Mouse (Mus musculus): ENCODE measurements at regions not wholly inside any gene's neighbourhood (a gene's known extent, or its start where the extent isn't known, plus 50 kb on each side); places are given as distances from the start of the nearest gene placed in this dataset.

DNA sequence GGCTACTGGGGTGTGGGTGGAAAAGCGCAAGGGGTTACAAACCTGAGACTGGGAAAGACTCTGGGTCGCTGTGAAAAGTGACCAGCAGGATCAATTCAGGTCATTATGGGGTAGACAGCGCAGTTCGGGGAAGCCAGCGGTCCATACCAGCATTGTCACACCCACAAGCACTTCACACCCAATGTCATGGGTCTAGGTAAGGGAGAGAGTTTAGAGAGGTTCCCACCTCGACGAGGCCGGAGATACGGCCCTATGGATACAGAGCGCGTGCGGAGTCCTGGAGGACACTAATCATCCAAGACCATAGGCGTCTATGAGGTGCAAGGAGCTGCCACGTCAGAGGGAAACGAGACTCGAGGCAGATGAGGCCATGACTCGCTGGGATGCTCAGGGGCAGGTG lies 55.4 kb upstream of the Flt1 start:
- H3K4me1 ChIP-seq (ENCODE audit: insufficient read depth, low read length): peaks cover 12% of the 10 kb centered on the region
- H3K9me3 ChIP-seq (ENCODE audit: low read length): 0 out of 2 replicates have a peak, but pooled peaks cover 7% of the 10 kb centered on the region
- H3K27ac ChIP-seq (ENCODE audit: low read length): no peak overlapping the region
- H3K36me3 ChIP-seq (ENCODE audit: insufficient read depth, low read length): no peaks in the 10 kb centered on the region
- no peak for ATAC-seq (ENCODE audit: low FRiP score, low TSS enrichment)
- WGBS: 92% methylated on average over 17 of the region's 17 CpGs
- H3K4me2 ChIP-seq (replicated peaks; ENCODE audit: low read depth, low read length): no peak overlapping the region
- H3K9ac ChIP-seq (replicated peaks; ENCODE audit: low read length): no peak overlapping the region
- H3K27me3 ChIP-seq (ENCODE audit: insufficient read depth, low read length): no peaks in the 10 kb centered on the region
- H3K4me3 ChIP-seq (ENCODE audit: low read length): no peak overlapping the region

DNA sequence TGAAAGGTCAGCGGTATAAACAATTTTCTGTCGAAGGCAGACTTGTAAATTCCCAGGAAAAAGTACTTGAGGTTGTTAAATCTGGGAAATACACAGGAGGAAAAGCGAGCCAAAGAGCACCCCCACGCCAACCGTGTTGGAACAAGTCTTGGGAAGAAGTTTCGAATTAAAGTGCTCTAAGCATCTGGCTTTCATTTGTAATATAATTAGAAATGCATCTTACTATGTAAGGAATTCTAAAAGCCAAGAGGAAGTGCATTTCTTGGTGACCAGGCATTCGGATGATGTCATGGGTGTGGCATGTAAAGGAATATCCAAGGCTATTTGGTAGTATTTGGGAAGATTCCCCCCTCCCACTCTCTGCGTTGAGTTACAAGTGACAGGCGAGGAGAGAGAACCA lies 52.7 kb upstream of the Flt1 start:
- 78% methylated on average over 9 of the region's 9 CpGs for WGBS
- ATAC-seq (ENCODE audit: low FRiP score, low TSS enrichment): no peak
- Histone ChIP-seq H3K27me3 (ENCODE audit: insufficient read depth, low read length) (no peaks in the 10 kb centered on the region), H3K4me2 (replicated peaks; ENCODE audit: low read depth, low read length) (no peak overlapping the region), H3K9me3 (ENCODE audit: low read length) (no peaks in the 10 kb centered on the region), H3K4me1 (ENCODE audit: insufficient read depth, low read length) (peaks cover 12% of the 10 kb centered on the region), H3K9ac (replicated peaks; ENCODE audit: low read length) (no peak overlapping the region), H3K27ac (ENCODE audit: low read length) (no peak overlapping the region), H3K36me3 (ENCODE audit: insufficient read depth, low read length) (no peaks in the 10 kb centered on the region), H3K4me3 (ENCODE audit: low read length) (no peak overlapping the region)
